Mouse (Mus musculus) ES-E14 (cell line): ENCODE data around the gene Ccdc88a.

Experiments used
- CHD2 ChIP-seq: IDR thresholded peaks from 2 replicates; pipeline ENCODE4 v1.6.1; 2014; ENCODE audit warnings: mild to moderate bottlenecking, low read depth, low read length, inconsistent platforms
- HCFC1 ChIP-seq: IDR thresholded peaks from 2 replicates; pipeline ENCODE4 v1.6.1; 2012; ENCODE audit warnings: low read length, inconsistent platforms, borderline replicate concordance; ENCODE audit not compliant: insufficient read depth
- MAFK ChIP-seq: IDR thresholded peaks from 2 replicates; pipeline ENCODE4 v1.6.1; 2014; ENCODE audit warnings: mild to moderate bottlenecking, low read depth, low read length, inconsistent platforms; ENCODE audit not compliant: insufficient read depth
- ZC3H11A ChIP-seq: IDR thresholded peaks from 2 replicates; pipeline ENCODE4 v1.6.1; 2012; ENCODE audit warnings: low read depth, mild to moderate bottlenecking, inconsistent platforms, low read length, borderline replicate concordance
- ZNF384 ChIP-seq: IDR thresholded peaks from 2 replicates; pipeline ENCODE4 v1.6.1; 2012; ENCODE audit warnings: low read depth, low read length, inconsistent platforms

- TF ChIP-seq MAFK, result no peak
- TF ChIP-seq CHD2, result no peak
- TF ChIP-seq HCFC1, result no peak
- no peak for TF ChIP-seq ZNF384
- TF ChIP-seq ZC3H11A, result no peak
These were observed 10.0 kb downstream of the Ccdc88a start for GRCm38 (mm10) chr11:29383493-29383892.
